Mouse (Mus musculus) NIH3T3 (cell line): ENCODE measurements around the gene Plod1.
A peak's percentile ranks its signal among the peaks of the same experiment; 100 is the strongest.

Experiments used
- DNase-seq: peaks from one replicate; pipeline ENCODE4 v3.0.0-alpha.2; 2012; ENCODE audit warnings: low read depth

Plod1 gene

GRCm38 (mm10) chr4:147936331-147936954 is at the start of gene Plod1:
Gene Plod1 (minus strand): TSS chr4:147936767.
- peak; percentile 81 for DNase-seq

GRCm38 (mm10) chr4:147985205-147986132 is 48.9 kb upstream of the Plod1 start, which contains the start of gene Nppb:
Gene Nppb (plus strand): TSS chr4:147985788.
- peak; percentile 83 for DNase-seq

GRCm38 (mm10) chr4:147979441-147979860 is 42.9 kb upstream of the Plod1 start:
- DNase-seq, result no peak

- DNase-seq, result no peak
Measured at GRCm38 (mm10) chr4:147978391-147978790, 41.8 kb upstream of the Plod1 start.

GRCm38 (mm10) chr4:147977726-147978125 is 41.2 kb upstream of the Plod1 start:
- no peak for DNase-seq

GRCm38 (mm10) chr4:147976237-147976636 is 39.7 kb upstream of the Plod1 start:
- no peak for DNase-seq

- DNase-seq, result no peak
Measured at GRCm38 (mm10) chr4:147969337-147969736, 32.8 kb upstream of the Plod1 start.

- no peak for DNase-seq
Measured at GRCm38 (mm10) chr4:147968816-147969215, 32.2 kb upstream of the Plod1 start.

GRCm38 (mm10) chr4:147965712-147966111 is 29.1 kb upstream of the Plod1 start:
- no peak for DNase-seq

GRCm38 (mm10) chr4:147963623-147964022 is 27.1 kb upstream of the Plod1 start:
- DNase-seq, result no peak

GRCm38 (mm10) chr4:147962781-147963180 is 26.2 kb upstream of the Plod1 start:
- DNase-seq, result no peak

GRCm38 (mm10) chr4:147959881-147960831 is 23.6 kb upstream of the Plod1 start:
- DNase-seq, result peak; percentile 93

- DNase-seq, result peak; percentile 73
Measured at GRCm38 (mm10) chr4:147957141-147957540, 20.6 kb upstream of the Plod1 start.

- DNase-seq, result peak; percentile 73
Measured at GRCm38 (mm10) chr4:147953590-147953989, 17.0 kb upstream of the Plod1 start.

- peak; percentile 29 for DNase-seq
Measured at GRCm38 (mm10) chr4:147947511-147947910, 10.9 kb upstream of the Plod1 start.

- no peak for DNase-seq
Measured at GRCm38 (mm10) chr4:147943005-147943404, 6.4 kb upstream of the Plod1 start.

- DNase-seq, result no peak
Measured at GRCm38 (mm10) chr4:147941045-147942020, 4.8 kb upstream of the Plod1 start.

GRCm38 (mm10) chr4:147940576-147941044 is 4.0 kb upstream of the Plod1 start, which contains the start of gene 2510039O18Rik:
Gene 2510039O18Rik (plus strand): TSS chr4:147940895.
- peak; percentile 95 for DNase-seq

GRCm38 (mm10) chr4:147940111-147940510 is 3.5 kb upstream of the Plod1 start:
- no peak for DNase-seq
